Mouse (Mus musculus): ENCODE results near the gene Vmn2r41. TPM values are rescaled to one million over a fixed set of nuclear protein-coding genes. Genes with fewer than 3 reads are reported as not detected.
"Not testable (repeated sequence)": the region's sequence is repeated elsewhere in the genome, so short reads cannot be mapped to it uniquely, and the experiment has no call there.

The Vmn2r41 gene
- not detected in 2 replicates for polyA plus RNA-seq (2012; rRNA removed)

DNA sequence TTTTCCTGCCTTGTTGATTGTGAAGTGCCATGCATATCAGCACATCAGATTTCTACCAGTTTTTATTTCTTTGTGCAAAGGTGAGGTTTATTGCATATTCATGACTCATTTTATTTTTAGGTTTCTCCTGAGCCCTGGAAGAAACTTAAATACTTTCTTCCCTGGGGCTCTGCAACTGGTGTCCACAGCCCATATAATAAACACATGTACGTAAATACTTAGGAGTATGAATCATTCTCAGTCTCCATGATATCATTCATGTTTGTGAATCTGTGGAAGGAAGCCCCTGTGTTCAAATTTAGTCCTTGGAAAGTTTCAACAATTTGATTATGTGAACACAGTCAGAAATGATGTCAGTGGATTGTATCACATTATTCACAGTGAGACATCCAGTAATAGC, at the start of gene Vmn2r41:
Vmn2r41 (minus strand) TSS at position 101 of the 400 bp plus-strand sequence.
- not testable (repeated sequence) for DNase-seq (ENCODE audit: low read depth)

GRCm38 (mm10) chr7:8200220-8200619, 38.8 kb upstream of the Vmn2r41 start, which contains the start of gene Vmn2r42:
Gene Vmn2r42, minus strand, starts transcription at chr7:8200320.
- not testable (repeated sequence) for DNase-seq (ENCODE audit: low read depth)

DNA sequence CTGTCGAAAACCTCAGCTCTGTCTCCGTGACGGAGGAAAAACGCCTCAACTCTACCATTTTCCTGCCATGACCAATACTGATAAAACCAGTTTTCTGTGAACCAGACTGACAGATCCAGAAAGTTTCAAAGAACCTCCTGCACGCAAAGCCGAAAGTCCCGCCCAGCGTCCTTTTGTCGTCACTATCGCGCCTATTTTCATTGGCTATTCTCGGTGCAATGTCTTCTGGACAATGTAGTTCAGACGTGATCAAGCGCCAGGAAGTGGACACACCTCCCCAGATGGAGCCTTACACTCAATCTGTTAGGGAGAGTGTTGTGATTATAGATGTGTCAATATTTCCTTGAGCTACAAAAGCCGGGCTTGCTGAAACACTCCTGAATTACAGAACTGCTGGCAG, 68.6 kb downstream of the Vmn2r41 start:
- DNase-seq (ENCODE audit: low read depth), result not testable (repeated sequence)

Other genes with a start within 250 kb of the Vmn2r41 start
- not detected in 2 replicates for gene Vmn2r42, start 38.7 kb upstream of the Vmn2r41 start, polyA plus RNA-seq (2012; rRNA removed)
- not detected in 2 replicates for gene Vmn2r43, start 98.9 kb upstream of the Vmn2r41 start, polyA plus RNA-seq (2012; rRNA removed)
- not detected in 2 replicates for gene Vmn2r44, start 221.7 kb upstream of the Vmn2r41 start, polyA plus RNA-seq (2012; rRNA removed)